Comparison of ENCODE assay signal across 32 mouse cellular contexts in the genomic region with DNA sequence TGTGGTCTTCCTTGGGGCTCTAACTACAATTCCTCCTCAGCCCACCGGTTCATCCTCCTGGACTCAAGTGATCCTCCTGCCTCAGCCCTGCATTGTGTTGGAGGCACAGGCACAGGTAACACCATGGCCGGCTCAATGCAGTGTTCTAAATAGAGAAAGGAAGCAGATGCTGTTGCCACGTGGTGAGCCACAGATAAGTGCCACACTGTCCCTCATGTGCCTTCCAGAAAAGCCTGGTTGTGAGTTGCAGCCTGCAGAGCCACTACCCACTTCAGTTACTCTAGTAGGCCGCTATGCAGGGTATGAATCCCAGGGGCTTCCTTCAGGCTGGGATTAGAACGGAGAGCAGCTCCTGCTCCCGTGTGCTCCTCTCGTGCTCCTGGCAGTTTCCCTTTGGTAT.
"Had no signal": no experiment of that assay in that cellular context is flagged by ENCODE, and none has a peak within 500 bp of the region (broad histone marks: within the 10 kb centered on the region; RNA-seq: fewer than 3 reads in every experiment).

No protein-coding gene starts in this region.

- H3K27me3 ChIP-seq: limb, embryonic 12.5 days; limb, embryonic 13.5 days; limb, embryonic 15.5 days; liver, embryonic 12.5 days; liver, embryonic 13.5 days; liver, embryonic 15.5 days; lung, embryonic 15.5 days; midbrain, embryonic 12.5 days; midbrain, embryonic 13.5 days; midbrain, embryonic 15.5 days; neural tube, embryonic 12.5 days had no signal

- H3K4me2 ChIP-seq: limb, embryonic 12.5 days; limb, embryonic 13.5 days; limb, embryonic 15.5 days; liver, embryonic 11.5 days; liver, embryonic 12.5 days; liver, embryonic 13.5 days; liver, embryonic 15.5 days; lung, embryonic 14.5 days; lung, embryonic 15.5 days; midbrain, embryonic 11.5 days; midbrain, embryonic 12.5 days; midbrain, embryonic 13.5 days; midbrain, embryonic 15.5 days; neural tube, embryonic 12.5 days had no signal

- H3K9ac ChIP-seq: limb, embryonic 12.5 days; limb, embryonic 13.5 days; limb, embryonic 15.5 days; liver, embryonic 12.5 days; liver, embryonic 13.5 days; liver, embryonic 14.5 days; liver, embryonic 15.5 days; liver, postnatal 0 days; lung, embryonic 14.5 days; lung, embryonic 15.5 days; midbrain, embryonic 12.5 days; midbrain, embryonic 13.5 days; midbrain, embryonic 15.5 days; neural tube, embryonic 12.5 days had no signal

- H3K36me3 ChIP-seq: limb, embryonic 10.5 days; limb, embryonic 12.5 days; limb, embryonic 13.5 days; limb, embryonic 15.5 days; liver, embryonic 12.5 days; liver, embryonic 13.5 days; liver, embryonic 15.5 days; lung, embryonic 15.5 days; midbrain, embryonic 10.5 days; midbrain, embryonic 12.5 days; midbrain, embryonic 13.5 days; midbrain, embryonic 15.5 days; neural tube, embryonic 12.5 days had no signal

- H3K4me1 ChIP-seq: limb, embryonic 10.5 days; limb, embryonic 12.5 days; limb, embryonic 13.5 days; limb, embryonic 15.5 days; lung, embryonic 15.5 days; midbrain, embryonic 10.5 days; midbrain, embryonic 12.5 days; midbrain, embryonic 13.5 days; midbrain, embryonic 15.5 days; neural tube, embryonic 12.5 days had no signal

- ATAC-seq: liver, embryonic 12.5 days; liver, postnatal 0 days; lung, postnatal 0 days; midbrain, embryonic 13.5 days; midbrain, embryonic 15.5 days; midbrain, embryonic 16.5 days had no signal

- DNase-seq: left cerebral cortex, postnatal 4 days; liver; liver, embryonic 13.5 days; liver, postnatal 0 days; lung, adult 18-20 months; lung, adult 2 months; lung, embryonic 14.5 days; lung, postnatal 10 days; lung, postnatal 14 days; lung, postnatal 36 days; lung, postnatal 4 days; midbrain, embryonic 14.5 days had no signal

- H3K27ac ChIP-seq: left cerebral cortex, adult 2 months; limb, embryonic 10.5 days; limb, embryonic 12.5 days; limb, embryonic 13.5 days; limb, embryonic 15.5 days; liver, embryonic 12.5 days; liver, embryonic 13.5 days; liver, embryonic 14.5 days; liver, embryonic 15.5 days; lung, embryonic 15.5 days; macrophage; midbrain, embryonic 10.5 days; midbrain, embryonic 12.5 days; midbrain, embryonic 13.5 days; midbrain, embryonic 15.5 days; neural tube, embryonic 12.5 days had no signal

- H3K4me3 ChIP-seq: left cerebral cortex, adult 2 months; limb, embryonic 10.5 days; limb, embryonic 12.5 days; limb, embryonic 13.5 days; limb, embryonic 15.5 days; liver, embryonic 12.5 days; liver, embryonic 13.5 days; liver, embryonic 15.5 days; lung, embryonic 15.5 days; midbrain, embryonic 10.5 days; midbrain, embryonic 12.5 days; midbrain, embryonic 13.5 days; midbrain, embryonic 15.5 days; myocyte; neural tube, embryonic 12.5 days had no signal

- H3K9me3 ChIP-seq: limb, embryonic 10.5 days; limb, embryonic 12.5 days; limb, embryonic 13.5 days; limb, embryonic 15.5 days; liver, embryonic 12.5 days; liver, embryonic 13.5 days; liver, embryonic 15.5 days; lung, embryonic 15.5 days; midbrain, embryonic 10.5 days; midbrain, embryonic 12.5 days; midbrain, embryonic 13.5 days; midbrain, embryonic 15.5 days; neural tube, embryonic 12.5 days had no signal
